Mouse (Mus musculus) forebrain, embryonic 14.5 days (tissue): Measurements from ENCODE around the gene Lactb. TPM values are rescaled to one million over a fixed set of nuclear protein-coding genes. Genes with fewer than 3 reads are reported as not detected.
A peak's percentile ranks its signal among the peaks of the same experiment; 100 is the strongest.
"Not testable (repeated sequence)": the region's sequence is repeated elsewhere in the genome, so short reads cannot be mapped to it uniquely, and the experiment has no call there.

ENCODE experiments used
- ATAC-seq: fragments of 200-750 bp; cut with Nextera tagmentation; 2 replicates; pipeline ENCODE4 v1.8.0; 2017; ENCODE audit warnings: mild to moderate bottlenecking, moderate library complexity
- DNase-seq: peaks from one replicate; pipeline ENCODE4 v3.0.0-alpha.2; 2015; ENCODE audit warnings: low spot score
- H3K27ac ChIP-seq: fragments of 300-500 bp; sonication (generic); 2 replicates; pipeline ENCODE4 v1.5.1; 2014; ENCODE audit warnings: low read depth, mild to moderate bottlenecking, control low read depth, low read length, moderate library complexity
- H3K27me3 ChIP-seq: fragments of 300-500 bp; sonication (generic); replicated peaks from 2 replicates; pipeline ENCODE4 v1.6.1; 2014; ENCODE audit warnings: low read length, control low read depth, mixed read lengths; ENCODE audit not compliant: control insufficient read depth, insufficient read depth
- H3K36me3 ChIP-seq: fragments of 300-500 bp; sonication (generic); 2 replicates; pipeline ENCODE4 v1.6.1; 2014; ENCODE audit warnings: low read length, control low read depth; ENCODE audit not compliant: control insufficient read depth, insufficient read depth
- H3K4me1 ChIP-seq: fragments of 300-500 bp; sonication (generic); 2 replicates; pipeline ENCODE4 v1.6.1; 2014; ENCODE audit warnings: antibody characterized with exemption, low read length, control low read depth; ENCODE audit not compliant: control insufficient read depth, insufficient read depth
- H3K4me2 ChIP-seq: fragments of 300-500 bp; sonication (generic); 2 replicates; pipeline ENCODE4 v1.6.1; 2014; ENCODE audit warnings: mild to moderate bottlenecking, control low read depth, low read length
- H3K4me3 ChIP-seq: fragments of 300-500 bp; sonication (generic); 2 replicates; pipeline ENCODE4 v1.5.1; 2014; ENCODE audit warnings: low read depth, low read length, control low read depth
- H3K9ac ChIP-seq: fragments of 300-500 bp; sonication (generic); 2 replicates; pipeline ENCODE4 v1.6.1; 2014; ENCODE audit warnings: mild to moderate bottlenecking, low read length, control low read depth, moderate library complexity
- H3K9me3 ChIP-seq: fragments of 300-500 bp; sonication (generic); replicated peaks from 2 replicates; pipeline ENCODE4 v1.6.1; 2016; ENCODE audit warnings: low read length, control low read depth, mixed read lengths; ENCODE audit not compliant: control insufficient read depth
- WGBS: fragments of 180-500 bp; shearing (Covaris S2); extraction: QIAGEN DNeasy Blood & Tissue Kit; methylation state at CpG from one replicate; pipeline ENCODE4 v1.1.7; 2014; 5-methylcytosine and 5-hydroxymethylcytosine counted together
- polyA plus RNA-seq: library from polyadenylated mRNA; unstranded; fragments of >200 nt; fragmentation: Nextera tagmentation; extraction: Ambion mirVana; gene quantifications from 2 replicates; pipeline ENCODE4 v1.2.1, GENCODE M21; 2014

Gene Lactb
- polyA plus RNA-seq, 1 experiment from 2014 or later = 10.2 TPM

DNA sequence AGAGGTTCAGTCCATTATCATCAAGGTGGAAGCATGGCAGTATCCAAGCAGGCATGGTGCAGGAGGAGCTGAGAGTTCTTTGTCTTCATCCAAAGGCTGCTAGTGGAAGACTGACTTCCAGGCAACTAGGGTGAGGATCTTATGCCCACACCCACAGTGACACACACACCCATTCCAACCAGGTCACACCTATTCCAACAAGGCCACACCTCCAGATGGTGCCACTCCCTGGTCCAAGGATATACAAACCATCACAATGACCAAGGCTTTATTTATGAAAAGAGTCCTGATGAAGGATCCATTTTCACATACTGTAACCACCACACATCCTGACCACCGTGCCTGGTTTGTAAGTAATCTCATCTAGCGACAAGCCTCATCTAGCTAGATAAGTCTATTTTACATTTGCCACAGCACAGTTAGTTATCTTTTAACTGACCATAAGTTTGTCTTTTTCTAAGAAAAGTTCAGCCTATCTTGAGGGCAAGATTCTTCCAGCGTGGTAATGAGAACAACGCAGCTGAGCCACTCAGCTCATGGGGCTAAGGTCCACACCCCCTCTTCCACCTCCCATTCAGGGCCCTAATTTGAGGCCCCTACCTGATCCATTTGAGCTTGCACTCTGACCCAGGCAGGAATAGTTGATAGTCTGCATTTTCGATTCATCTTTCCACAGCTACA, 61.9 kb downstream of the Lactb start:
- DNase-seq, H3K27me3 ChIP-seq, H3K4me2 ChIP-seq, H3K4me3 ChIP-seq, H3K9ac ChIP-seq, H3K36me3 ChIP-seq, H3K9me3 ChIP-seq, ATAC-seq: not testable (repeated sequence)
- H3K27ac ChIP-seq = peak overlapping the region; percentile 73
- peaks cover 37% of the 10 kb centered on the region for H3K4me1 ChIP-seq
- 95% methylated on average over 5 of the region's 5 CpGs for WGBS

DNA sequence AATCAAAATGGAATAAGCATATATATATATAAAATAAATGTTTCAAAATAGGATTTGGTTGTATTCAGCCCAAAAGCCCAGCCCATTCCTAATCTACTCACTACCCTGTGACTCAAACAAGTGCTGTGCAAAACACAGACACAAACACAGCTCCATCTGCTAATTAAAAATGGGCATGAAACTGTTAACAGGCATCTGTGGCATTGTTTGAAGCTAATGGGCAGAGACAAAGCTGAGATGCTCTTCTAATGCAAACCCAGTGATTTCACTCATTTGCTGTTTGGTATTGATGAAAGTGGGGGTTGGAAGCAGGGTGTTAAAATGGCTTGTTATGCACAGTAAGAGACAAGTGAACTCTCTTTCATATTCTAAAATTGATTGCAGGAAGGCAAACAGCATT, 63.0 kb downstream of the Lactb start:
- H3K36me3 ChIP-seq = 0 out of 2 replicates have a peak, but pooled peaks cover 7% of the 10 kb centered on the region
- H3K27ac ChIP-seq = peak overlapping the region; percentile 73
- peak; percentile 82 for ATAC-seq
- no peaks in the 10 kb centered on the region for H3K27me3 ChIP-seq
- no peaks in the 10 kb centered on the region for H3K9me3 ChIP-seq
- H3K4me1 ChIP-seq = peaks cover 28% of the 10 kb centered on the region
- H3K4me2 ChIP-seq = peak overlapping the region; percentile 2; the same call in 1 of the 2 replicates
- no peak overlapping the region for H3K4me3 ChIP-seq
- no peak overlapping the region for H3K9ac ChIP-seq
- DNase-seq = peak; percentile 87

DNA sequence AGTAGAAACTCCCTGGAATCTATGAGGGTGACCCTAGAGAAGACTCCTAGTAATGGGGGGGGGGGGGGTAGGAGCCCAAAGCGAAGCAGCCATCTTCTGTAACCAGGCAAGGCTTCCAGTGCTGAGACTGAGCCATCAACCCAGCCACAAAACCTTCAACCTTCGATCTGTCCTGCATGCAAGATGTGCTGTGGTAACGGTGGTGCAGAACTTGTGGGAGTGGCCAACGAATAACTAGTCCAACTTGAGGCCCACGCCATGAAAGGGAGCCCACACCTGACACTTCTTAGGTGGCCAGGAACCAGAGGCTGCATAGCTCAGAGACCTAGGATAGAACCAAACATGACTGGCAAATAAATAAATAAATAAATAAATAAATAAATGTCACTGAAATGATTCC, 64.6 kb downstream of the Lactb start:
- H3K4me2 ChIP-seq = no peak overlapping the region
- WGBS = 90% methylated on average over 4 of the region's 5 CpGs
- H3K9me3 ChIP-seq = no peaks in the 10 kb centered on the region
- no peak overlapping the region for H3K4me3 ChIP-seq
- 0 out of 2 replicates have a peak, but pooled peaks cover 3% of the 10 kb centered on the region for H3K36me3 ChIP-seq
- H3K27me3 ChIP-seq = no peaks in the 10 kb centered on the region
- H3K9ac ChIP-seq = no peak overlapping the region
- H3K4me1 ChIP-seq = peaks cover 34% of the 10 kb centered on the region
- ATAC-seq (no peak), DNase-seq (no peak)
- H3K27ac ChIP-seq = no peak overlapping the region

DNA sequence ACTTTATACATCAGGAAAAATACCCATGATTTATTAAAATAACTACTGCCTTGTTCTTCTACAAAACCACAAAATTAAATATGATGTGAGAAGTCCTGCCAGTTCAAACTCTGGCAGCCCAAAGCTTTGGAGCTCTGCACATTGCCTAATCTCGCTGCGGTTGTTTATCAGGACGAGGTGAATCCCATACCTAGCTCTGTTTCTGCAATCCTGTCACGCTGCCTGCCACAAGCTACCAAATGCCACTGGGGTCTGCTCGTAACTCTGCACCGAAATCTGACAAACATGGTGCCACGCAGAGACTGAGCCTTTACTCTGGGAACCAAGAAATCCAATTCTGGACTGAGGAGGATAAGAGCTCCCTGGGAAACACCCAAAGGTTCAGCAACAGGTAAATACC, 65.4 kb downstream of the Lactb start:
- Histone ChIP-seq H3K27me3 (no peaks in the 10 kb centered on the region), H3K4me3 (no peak overlapping the region), H3K9ac (no peak overlapping the region), H3K36me3 (0 out of 2 replicates have a peak, but pooled peaks cover under 1% of the 10 kb centered on the region), H3K4me2 (no peak overlapping the region), H3K27ac (no peak overlapping the region), H3K4me1 (peaks cover 34% of the 10 kb centered on the region), H3K9me3 (no peaks in the 10 kb centered on the region)
- no peak for ATAC-seq
- 90% methylated on average over 7 of the region's 7 CpGs for WGBS
- no peak for DNase-seq

DNA sequence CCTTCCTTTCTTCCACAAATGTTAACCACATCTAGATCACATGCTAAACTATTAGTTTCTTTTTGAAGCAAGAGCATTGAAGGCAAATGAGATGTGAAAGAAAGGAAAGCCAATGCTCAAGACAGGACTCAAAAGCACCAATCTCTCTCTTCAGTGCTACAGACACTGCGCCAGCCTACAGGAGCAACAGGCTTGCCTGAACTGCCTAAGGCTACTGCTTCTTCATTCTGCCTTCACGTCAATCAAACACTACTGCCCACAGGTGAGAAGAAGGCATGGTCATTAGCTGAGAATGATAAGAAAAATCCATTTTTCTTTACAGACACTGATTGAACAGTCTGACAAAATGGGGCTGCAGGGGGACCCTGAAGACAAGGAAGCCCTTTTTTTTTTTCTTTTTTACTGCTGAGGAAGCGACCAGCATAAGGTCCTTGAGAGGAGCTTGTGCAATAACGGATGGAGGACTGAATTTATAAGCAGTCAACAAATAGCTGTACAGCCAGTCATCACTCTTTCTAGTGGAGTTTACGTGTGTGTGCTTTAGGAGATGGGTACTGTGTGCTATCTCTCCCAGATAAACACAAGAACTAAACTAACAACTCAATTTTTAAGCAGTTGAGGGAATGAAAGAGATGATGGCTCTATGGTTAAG, 67.4 kb downstream of the Lactb start:
- DNase-seq (no peak), ATAC-seq (no peak)
- Histone ChIP-seq H3K9me3 (no peaks in the 10 kb centered on the region), H3K4me1 (peaks cover 27% of the 10 kb centered on the region), H3K27ac (no peak overlapping the region), H3K9ac (no peak overlapping the region), H3K36me3 (no peaks in the 10 kb centered on the region), H3K27me3 (no peaks in the 10 kb centered on the region), H3K4me3 (no peak overlapping the region), H3K4me2 (no peak overlapping the region)
- WGBS = 85% methylated on average over 5 of the region's 5 CpGs

- Histone ChIP-seq H3K4me3 (no peak overlapping the region), H3K27me3 (no peaks in the 10 kb centered on the region), H3K9me3 (no peaks in the 10 kb centered on the region), H3K9ac (no peak overlapping the region), H3K4me2 (no peak overlapping the region), H3K27ac (no peak overlapping the region), H3K4me1 (peaks cover 20% of the 10 kb centered on the region), H3K36me3 (no peaks in the 10 kb centered on the region)
- no peak for DNase-seq
- ATAC-seq = no peak
- 93% methylated on average over 8 of the region's 8 CpGs for whole genome bisulfite sequencing
Observed at GRCm38 (mm10) chr9:66907126-66907525, 68.2 kb downstream of the Lactb start.

DNA sequence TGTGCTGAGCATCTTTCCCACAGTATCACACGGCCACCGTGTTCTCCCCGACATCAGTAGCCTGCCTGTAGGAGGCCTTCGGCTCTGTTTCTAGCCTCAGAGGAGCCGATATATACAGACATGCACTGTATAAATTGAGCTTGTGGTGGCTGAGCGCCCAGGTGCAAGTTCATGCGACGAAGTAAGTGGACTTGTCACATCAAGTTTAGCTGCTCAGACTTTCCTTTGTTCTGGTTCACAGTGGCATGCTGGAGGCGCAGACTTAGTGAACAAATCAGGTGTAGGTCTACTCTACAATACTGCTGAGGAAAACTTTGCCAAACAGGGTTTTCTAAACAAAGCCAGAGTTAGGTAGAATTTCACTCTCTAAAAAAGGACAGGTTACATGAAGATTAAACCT, 69.3 kb downstream of the Lactb start:
- Histone ChIP-seq H3K27ac (no peak overlapping the region), H3K9me3 (no peaks in the 10 kb centered on the region), H3K4me2 (no peak overlapping the region), H3K36me3 (no peaks in the 10 kb centered on the region), H3K9ac (no peak overlapping the region), H3K4me3 (no peak overlapping the region), H3K4me1 (peaks cover 12% of the 10 kb centered on the region), H3K27me3 (no peaks in the 10 kb centered on the region)
- ATAC-seq (no peak), DNase-seq (no peak)
- 44% methylated on average over 9 of the region's 9 CpGs for WGBS

Other genes starting within 250 kb of the Lactb start
- 30.2 and 33.0 TPM in 2 replicates for gene Aph1b, start 180.0 kb downstream of the Lactb start, polyA plus RNA-seq
- gene Gm10647, start 178.4 kb downstream of the Lactb start, polyA plus RNA-seq = 0.08 and 0.23 TPM in 2 replicates
- gene Aph1c, start 140.8 kb downstream of the Lactb start, polyA plus RNA-seq = 2.2 and 2.8 TPM in 2 replicates
- 15.3 and 22.4 TPM in 2 replicates for gene Rab8b, start 55.8 kb downstream of the Lactb start, polyA plus RNA-seq
- 357 and 434 TPM in 2 replicates for gene Rps27l, start 29.4 kb downstream of the Lactb start, polyA plus RNA-seq
- gene Tpm1, start 73.9 kb upstream of the Lactb start, polyA plus RNA-seq = 104 and 126 TPM in 2 replicates